Mouse (Mus musculus) forebrain, embryonic 14.5 days (tissue): ENCODE results near the gene Zbtb7a. TPM values are rescaled to one million over a fixed set of nuclear protein-coding genes. Genes with fewer than 3 reads are reported as not detected.
"Not testable (repeated sequence)": the region's sequence is repeated elsewhere in the genome, so short reads cannot be mapped to it uniquely, and the experiment has no call there.

ENCODE experiments used
- ATAC-seq: fragments of 200-750 bp; cut with Nextera tagmentation; 2 replicates; pipeline ENCODE4 v1.8.0; 2017; ENCODE audit warnings: mild to moderate bottlenecking, moderate library complexity
- DNase-seq: peaks from one replicate; pipeline ENCODE4 v3.0.0-alpha.2; 2015; ENCODE audit warnings: low spot score
- H3K27ac ChIP-seq: fragments of 300-500 bp; sonication (generic); 2 replicates; pipeline ENCODE4 v1.5.1; 2014; ENCODE audit warnings: low read depth, mild to moderate bottlenecking, control low read depth, low read length, moderate library complexity
- H3K27me3 ChIP-seq: fragments of 300-500 bp; sonication (generic); replicated peaks from 2 replicates; pipeline ENCODE4 v1.6.1; 2014; ENCODE audit warnings: low read length, control low read depth, mixed read lengths; ENCODE audit not compliant: control insufficient read depth, insufficient read depth
- H3K36me3 ChIP-seq: fragments of 300-500 bp; sonication (generic); 2 replicates; pipeline ENCODE4 v1.6.1; 2014; ENCODE audit warnings: low read length, control low read depth; ENCODE audit not compliant: control insufficient read depth, insufficient read depth
- H3K4me1 ChIP-seq: fragments of 300-500 bp; sonication (generic); 2 replicates; pipeline ENCODE4 v1.6.1; 2014; ENCODE audit warnings: antibody characterized with exemption, low read length, control low read depth; ENCODE audit not compliant: control insufficient read depth, insufficient read depth
- H3K4me2 ChIP-seq: fragments of 300-500 bp; sonication (generic); 2 replicates; pipeline ENCODE4 v1.6.1; 2014; ENCODE audit warnings: mild to moderate bottlenecking, control low read depth, low read length
- H3K4me3 ChIP-seq: fragments of 300-500 bp; sonication (generic); 2 replicates; pipeline ENCODE4 v1.5.1; 2014; ENCODE audit warnings: low read depth, low read length, control low read depth
- H3K9ac ChIP-seq: fragments of 300-500 bp; sonication (generic); 2 replicates; pipeline ENCODE4 v1.6.1; 2014; ENCODE audit warnings: mild to moderate bottlenecking, low read length, control low read depth, moderate library complexity
- H3K9me3 ChIP-seq: fragments of 300-500 bp; sonication (generic); replicated peaks from 2 replicates; pipeline ENCODE4 v1.6.1; 2016; ENCODE audit warnings: low read length, control low read depth, mixed read lengths; ENCODE audit not compliant: control insufficient read depth
- WGBS: fragments of 180-500 bp; shearing (Covaris S2); extraction: QIAGEN DNeasy Blood & Tissue Kit; methylation state at CpG from one replicate; pipeline ENCODE4 v1.1.7; 2014; 5-methylcytosine and 5-hydroxymethylcytosine counted together
- polyA plus RNA-seq: library from polyadenylated mRNA; unstranded; fragments of >200 nt; fragmentation: Nextera tagmentation; extraction: Ambion mirVana; gene quantifications from 2 replicates; pipeline ENCODE4 v1.2.1, GENCODE M21; 2014

Gene Zbtb7a
- polyA plus RNA-seq, 1 experiment from 2014 or later = 6.2 TPM

DNA sequence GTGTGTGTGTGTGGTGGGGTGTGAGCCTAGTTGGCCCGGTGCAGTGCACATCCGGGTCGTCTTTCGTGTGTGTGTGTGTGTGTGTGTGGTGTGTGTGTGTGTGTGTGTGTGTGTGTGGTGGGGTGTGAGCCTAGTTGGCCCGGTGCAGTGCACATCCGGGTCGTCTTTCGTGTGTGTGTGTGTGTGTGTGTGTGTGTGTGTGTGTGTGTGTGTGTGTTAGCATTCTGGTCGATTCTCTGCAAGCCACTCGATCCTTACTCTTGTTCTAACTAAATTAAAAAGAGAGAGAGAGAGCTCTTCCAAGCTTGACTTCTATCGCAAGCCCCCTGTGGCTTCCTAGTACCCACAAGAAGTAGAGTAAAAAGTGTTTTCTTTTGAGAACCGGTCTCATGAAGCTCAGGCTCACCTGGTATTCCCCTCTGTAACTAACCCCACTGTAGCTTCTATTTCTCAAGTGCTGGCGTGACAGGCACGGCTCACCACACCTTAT lies 34.4 kb downstream of the Zbtb7a start:
- peaks cover 23% of the 10 kb centered on the region for H3K4me1 ChIP-seq
- WGBS = 61% methylated on average over 7 of the region's 14 CpGs
- not testable (repeated sequence) for H3K9me3 ChIP-seq, DNase-seq, H3K4me2 ChIP-seq, H3K9ac ChIP-seq, H3K36me3 ChIP-seq, H3K4me3 ChIP-seq, H3K27me3 ChIP-seq, ATAC-seq, H3K27ac ChIP-seq

DNA sequence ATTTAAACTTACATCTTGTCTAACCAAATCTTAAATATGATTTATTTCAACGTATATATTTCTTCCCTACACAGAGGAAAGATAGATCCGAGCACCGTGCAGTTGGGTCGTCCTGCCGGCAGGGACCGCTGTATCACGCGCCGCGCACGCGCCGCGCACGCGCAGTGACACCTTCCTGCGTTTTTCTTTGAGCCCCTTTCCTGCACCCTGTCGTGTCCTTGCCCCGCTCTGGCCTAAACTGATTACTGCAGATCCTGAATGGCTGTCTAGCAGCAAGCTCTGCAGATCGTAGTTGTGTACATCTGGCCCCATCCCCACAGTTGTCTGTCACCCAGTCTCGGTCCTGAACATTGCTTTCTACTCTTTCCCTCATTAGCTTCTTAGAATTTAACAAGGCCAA lies 38.1 kb downstream of the Zbtb7a start:
- 5% methylated on average over 21 of the region's 21 CpGs for WGBS
- no peaks in the 10 kb centered on the region for H3K9me3 ChIP-seq
- H3K9ac ChIP-seq = peak overlapping the region; percentile 44
- H3K27me3 ChIP-seq = no peaks in the 10 kb centered on the region
- peak; percentile 90 for DNase-seq
- peaks cover 8% of the 10 kb centered on the region for H3K36me3 ChIP-seq
- peaks cover 28% of the 10 kb centered on the region for H3K4me1 ChIP-seq
- peak overlapping the region; percentile 77 for H3K27ac ChIP-seq
- ATAC-seq = peak; percentile 25; the same call in 1 of the 2 replicates
- no peak overlapping the region for H3K4me3 ChIP-seq
- peak overlapping the region; percentile 39 for H3K4me2 ChIP-seq

DNA sequence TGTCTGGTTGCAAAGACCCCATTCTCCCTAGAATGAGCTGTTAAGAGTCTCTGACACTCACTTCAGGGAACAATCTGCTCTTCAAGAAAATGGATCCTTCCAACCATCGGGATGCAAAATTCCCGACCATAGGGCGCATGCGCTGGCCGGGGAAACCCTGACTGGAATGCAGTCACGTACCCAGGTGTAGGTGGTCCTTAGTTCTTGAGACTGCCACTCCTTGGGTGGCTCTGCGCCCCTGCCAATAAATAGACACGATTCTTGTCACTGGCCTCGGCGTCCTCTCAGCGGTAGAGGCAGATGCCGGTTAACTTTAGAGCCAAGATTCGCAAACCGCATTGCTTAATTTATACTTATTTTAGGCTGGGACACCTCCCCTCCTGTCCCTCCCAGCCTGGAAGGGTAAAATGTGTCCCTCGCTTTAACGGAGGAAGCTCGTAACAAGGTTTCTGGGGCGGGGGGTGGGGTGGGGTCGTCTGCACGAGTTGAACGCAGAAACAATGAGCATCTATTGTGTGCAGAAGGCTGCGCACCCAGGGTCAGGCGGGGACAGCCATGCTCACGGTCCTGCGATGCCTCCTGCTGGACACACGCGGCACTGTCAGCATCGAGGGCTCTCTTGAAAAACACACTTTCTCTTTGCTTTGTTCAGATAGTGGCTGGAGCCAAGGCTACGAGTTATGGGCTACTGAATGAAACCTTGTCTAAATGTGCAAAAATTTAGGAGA lies 39.8 kb downstream of the Zbtb7a start:
- peak overlapping the region; percentile 66 for H3K9ac ChIP-seq
- WGBS = 3% methylated on average over 29 of the region's 29 CpGs
- H3K27ac ChIP-seq = peak overlapping the region; percentile 93
- H3K27me3 ChIP-seq = no peaks in the 10 kb centered on the region
- peaks cover 25% of the 10 kb centered on the region for H3K4me1 ChIP-seq
- no peaks in the 10 kb centered on the region for H3K9me3 ChIP-seq
- H3K4me2 ChIP-seq = peak overlapping the region; percentile 66
- DNase-seq (peak; percentile 92), ATAC-seq (peak; percentile 62)
- H3K36me3 ChIP-seq = peaks cover 25% of the 10 kb centered on the region
- H3K4me3 ChIP-seq = peak overlapping the region; percentile 36

DNA sequence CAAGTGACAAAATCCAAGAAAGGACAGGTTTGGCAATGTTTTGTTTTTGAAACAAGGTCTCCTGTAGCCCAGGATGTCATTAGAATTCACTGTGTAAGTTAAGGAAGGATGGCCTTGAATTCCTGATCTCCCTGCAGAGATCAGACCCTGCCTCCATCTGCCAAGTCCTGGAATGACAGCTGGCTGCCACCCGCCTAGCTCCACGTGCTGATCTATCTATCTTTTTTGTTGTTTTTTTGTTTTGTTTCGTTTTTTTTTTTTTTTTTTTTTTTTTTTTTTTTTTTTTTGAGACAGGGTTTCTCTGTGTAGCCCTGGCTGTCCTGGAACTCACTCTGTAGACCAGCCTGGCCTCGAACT lies 40.3 kb downstream of the Zbtb7a start:
- Histone ChIP-seq H3K4me2 (peak overlapping the region; percentile 66), H3K9ac (peak overlapping the region; percentile 66), H3K36me3 (peaks cover 30% of the 10 kb centered on the region), H3K4me1 (peaks cover 25% of the 10 kb centered on the region), H3K4me3 (peak overlapping the region; percentile 36; the same call in 1 of the 2 replicates), H3K27ac (peak overlapping the region; percentile 93)
- peak; percentile 72 for DNase-seq
- 9% methylated on average over 4 of the region's 4 CpGs for WGBS
- ATAC-seq, H3K27me3 ChIP-seq, H3K9me3 ChIP-seq: not testable (repeated sequence)

DNA sequence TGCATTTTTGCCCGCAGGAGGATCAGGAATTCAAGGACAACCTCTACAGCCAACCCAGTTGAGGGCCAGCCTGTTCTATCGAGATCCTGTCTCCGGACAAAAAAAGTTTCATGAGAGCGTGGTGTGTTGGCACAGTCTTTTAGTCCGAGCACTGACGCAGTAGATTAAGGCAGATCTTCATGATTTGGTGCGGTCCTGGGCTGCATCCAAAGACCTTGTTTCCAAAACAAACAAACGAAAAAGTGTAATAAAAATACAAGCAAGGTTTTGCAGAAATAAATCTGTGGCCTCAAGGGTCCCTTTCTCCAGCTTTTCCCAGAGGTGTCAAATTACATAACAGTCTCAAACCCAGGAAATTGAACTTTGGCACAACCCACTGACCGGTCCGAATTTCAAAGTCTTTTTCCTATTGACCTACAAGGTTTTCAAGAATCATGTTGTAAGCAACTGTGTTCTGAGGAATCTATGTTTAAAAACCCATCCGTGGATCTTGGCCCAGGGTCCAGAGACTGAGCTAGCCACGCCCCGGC lies 41.0 kb downstream of the Zbtb7a start:
- peak overlapping the region; percentile 93 for H3K27ac ChIP-seq
- H3K4me2 ChIP-seq = peak overlapping the region; percentile 98
- no peaks in the 10 kb centered on the region for H3K9me3 ChIP-seq
- ATAC-seq (no peak), DNase-seq (no peak)
- no peaks in the 10 kb centered on the region for H3K27me3 ChIP-seq
- H3K4me3 ChIP-seq = peak overlapping the region; percentile 96
- no peak overlapping the region; the same call in 1 of the 2 replicates for H3K9ac ChIP-seq
- WGBS = 5% methylated on average over 13 of the region's 13 CpGs
- peaks cover 25% of the 10 kb centered on the region for H3K4me1 ChIP-seq
- peaks cover 37% of the 10 kb centered on the region for H3K36me3 ChIP-seq

DNA sequence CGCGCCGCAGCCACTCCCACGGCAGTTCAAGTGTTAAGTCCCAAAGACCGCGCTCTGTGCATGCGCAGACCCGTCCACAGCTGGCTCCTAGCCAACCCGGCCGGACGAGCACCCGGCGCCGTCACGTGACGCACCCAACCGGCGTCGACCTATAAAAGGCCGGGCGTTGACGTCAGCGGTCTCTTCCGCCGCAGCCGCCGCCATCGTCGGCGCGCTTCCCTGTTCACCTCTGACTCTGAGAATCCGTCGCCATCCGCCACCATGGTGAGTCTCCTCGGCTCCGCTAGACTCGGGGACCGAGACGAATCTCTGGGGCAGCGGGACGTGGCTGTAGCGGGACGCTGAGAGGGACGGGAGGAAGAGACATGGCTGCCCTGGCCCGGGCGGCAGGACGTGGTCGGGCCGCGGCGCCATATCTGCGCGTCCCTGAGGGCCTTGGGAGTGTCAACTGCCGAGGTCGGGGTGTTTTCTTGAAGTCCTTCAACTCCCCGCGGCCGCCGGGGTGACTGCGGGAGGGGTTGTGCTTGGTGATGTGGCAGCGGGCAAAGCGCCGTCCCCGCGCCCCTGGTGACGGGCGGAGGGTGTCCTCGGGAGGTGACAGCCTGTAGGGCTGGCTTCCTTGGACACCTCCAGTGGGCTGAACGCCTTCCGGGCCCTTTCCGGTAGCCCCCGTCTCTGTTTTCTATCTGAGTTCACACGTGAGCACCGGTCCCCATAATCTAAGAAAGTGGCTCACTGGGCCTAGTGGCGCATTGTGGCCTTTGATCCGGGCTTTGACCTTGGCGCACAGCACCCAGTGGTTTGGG lies 41.6 kb downstream of the Zbtb7a start, which contains the start of gene Eef2:
TSS of gene Eef2 (plus strand) at position 166 of the 806 bp plus-strand sequence.
- DNase-seq (peak; percentile 99), ATAC-seq (peak; percentile 76)
- H3K4me2 ChIP-seq = peak within 1 kb of the TSS; percentile 98
- H3K4me1 ChIP-seq = peaks cover 25% of the 10 kb centered on the region
- WGBS = under 1% methylated on average over 77 of the region's 77 CpGs
- peaks cover 43% of the 10 kb centered on the region for H3K36me3 ChIP-seq
- H3K9ac ChIP-seq = peak within 1 kb of the TSS; percentile 98
- H3K9me3 ChIP-seq = no peaks in the 10 kb centered on the region
- peak within 1 kb of the TSS; percentile 93 for H3K27ac ChIP-seq
- peak within 1 kb of the TSS; percentile 96 for H3K4me3 ChIP-seq
- no peaks in the 10 kb centered on the region for H3K27me3 ChIP-seq

DNA sequence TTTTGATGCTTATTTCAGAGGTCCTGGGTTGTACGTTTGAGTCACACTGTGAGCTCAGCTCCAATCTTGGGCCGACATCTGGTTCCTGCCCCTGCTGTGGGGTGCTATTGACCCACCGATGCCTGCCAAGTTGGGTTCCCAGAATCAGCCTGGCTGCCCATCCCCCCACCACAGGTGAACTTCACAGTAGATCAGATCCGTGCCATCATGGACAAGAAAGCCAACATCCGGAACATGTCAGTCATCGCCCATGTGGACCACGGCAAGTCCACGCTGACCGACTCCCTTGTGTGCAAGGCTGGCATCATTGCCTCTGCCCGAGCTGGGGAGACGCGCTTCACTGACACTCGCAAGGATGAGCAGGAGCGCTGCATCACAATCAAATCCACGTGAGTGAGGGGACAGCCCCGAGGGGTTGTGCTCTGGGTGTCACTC lies 42.5 kb downstream of the Zbtb7a start:
- WGBS = 17% methylated on average over 16 of the region's 16 CpGs
- H3K9ac ChIP-seq = peak overlapping the region; percentile 98
- no peak for ATAC-seq
- peak overlapping the region; percentile 93 for H3K27ac ChIP-seq
- H3K4me2 ChIP-seq = peak overlapping the region; percentile 98
- peaks cover 52% of the 10 kb centered on the region for H3K36me3 ChIP-seq
- no peaks in the 10 kb centered on the region for H3K27me3 ChIP-seq
- H3K4me3 ChIP-seq = peak overlapping the region; percentile 96
- H3K9me3 ChIP-seq = no peaks in the 10 kb centered on the region
- peaks cover 25% of the 10 kb centered on the region for H3K4me1 ChIP-seq
- no peak for DNase-seq

DNA sequence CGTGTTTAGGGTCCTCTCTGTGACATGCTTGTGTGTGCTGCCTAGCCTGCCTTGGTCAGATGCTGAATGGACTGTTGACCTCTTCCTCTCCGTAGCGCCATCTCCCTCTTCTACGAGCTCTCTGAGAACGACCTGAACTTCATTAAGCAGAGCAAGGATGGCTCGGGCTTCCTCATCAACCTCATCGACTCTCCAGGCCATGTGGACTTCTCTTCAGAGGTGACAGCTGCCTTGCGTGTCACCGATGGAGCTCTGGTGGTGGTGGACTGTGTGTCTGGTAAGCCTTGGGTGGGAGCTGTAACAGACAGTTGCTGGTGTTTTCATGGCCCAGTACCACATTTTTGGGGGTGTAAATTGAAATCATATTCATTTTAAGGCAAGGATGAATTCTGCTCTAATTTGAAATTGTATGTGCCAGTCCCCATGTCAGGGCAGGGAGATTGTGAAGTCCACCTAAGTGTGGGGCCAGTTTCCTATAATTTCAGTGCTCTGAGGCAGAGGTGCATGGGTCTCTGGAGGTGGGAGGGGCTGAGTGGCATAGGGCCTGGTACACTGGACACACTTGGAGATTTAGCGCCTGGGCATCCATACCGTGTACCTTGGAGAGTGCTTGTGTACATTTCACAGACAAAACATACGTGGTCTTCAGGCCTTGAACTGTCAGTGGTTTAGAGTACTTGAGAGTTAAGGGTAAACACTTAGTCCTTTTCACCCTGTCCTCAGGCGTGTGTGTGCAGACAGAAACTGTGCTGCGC lies 43.1 kb downstream of the Zbtb7a start:
- DNase-seq (no peak), ATAC-seq (no peak)
- Histone ChIP-seq H3K9ac (peak overlapping the region; percentile 98), H3K4me2 (peak overlapping the region; percentile 98), H3K27me3 (no peaks in the 10 kb centered on the region), H3K36me3 (peaks cover 52% of the 10 kb centered on the region), H3K4me3 (peak overlapping the region; percentile 96), H3K4me1 (peaks cover 25% of the 10 kb centered on the region), H3K9me3 (no peaks in the 10 kb centered on the region), H3K27ac (0 out of 2 replicates have a peak overlapping the region, but pooled peaks have one; percentile 9)
- 73% methylated on average over 14 of the region's 14 CpGs for WGBS
